Comparison of ENCODE assay signal across 9 mouse cellular contexts in the genomic region with DNA sequence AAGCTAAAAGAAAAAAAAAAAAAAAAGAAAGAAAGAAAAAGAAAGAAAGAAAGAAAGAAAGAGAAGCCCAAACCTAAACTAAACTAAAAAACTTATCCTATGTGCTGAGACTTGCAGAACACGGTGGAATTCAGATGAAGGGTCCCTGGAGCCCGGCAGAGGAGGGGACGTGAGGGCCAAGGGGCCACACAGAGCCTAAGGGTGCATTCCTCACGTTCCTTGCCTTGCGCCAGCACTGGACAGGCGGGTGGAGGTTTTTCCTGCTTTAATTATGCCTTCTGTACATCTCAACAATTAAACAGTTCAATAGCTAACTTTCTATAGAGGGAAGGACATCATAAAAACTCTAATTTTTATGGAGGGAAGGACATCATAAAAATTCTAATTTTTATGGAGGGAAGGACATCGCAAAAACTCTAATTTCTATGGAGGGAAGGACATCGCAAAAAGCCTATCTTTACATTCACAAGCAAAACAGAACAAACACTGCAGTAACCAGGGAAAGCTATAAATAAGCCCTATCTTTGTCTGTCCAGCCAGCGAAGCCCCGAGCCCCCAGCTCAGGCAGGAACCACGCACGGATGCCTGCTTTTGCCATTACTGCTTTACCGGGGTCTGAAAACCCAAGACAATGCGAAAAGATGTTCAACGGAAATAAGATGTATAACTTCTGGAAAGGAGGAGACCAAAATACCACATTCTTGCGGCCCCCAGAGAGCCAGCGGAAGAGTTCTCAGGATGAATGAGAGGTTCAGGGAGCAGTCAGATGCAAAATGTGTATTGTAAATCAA. TPM values are rescaled to one million over a fixed set of nuclear protein-coding genes. Genes with fewer than 3 reads are reported as not detected.
DNase-seq lines count a peak whose midpoint lies in the region; ATAC-seq lines count a peak whose summit lies in the region.
"Had no signal": no experiment of that assay in that cellular context is flagged by ENCODE, and none has a peak within 500 bp of the region (broad histone marks: within the 10 kb centered on the region; RNA-seq: fewer than 3 reads in every experiment).

No protein-coding gene starts in this region.

- H3K27ac ChIP-seq in heart, embryonic 10.5 days, result peak overlapping the region; percentile 89
- no peak overlapping the region for H3K27ac ChIP-seq in midbrain, embryonic 11.5 days (ENCODE audit: low read depth, low read length)
- H3K27ac ChIP-seq in midbrain, embryonic 16.5 days (ENCODE audit: low read length), result no peak overlapping the region
- peak overlapping the region; percentile 82 for H3K27ac ChIP-seq in limb, embryonic 15.5 days

- no peaks in the 10 kb centered on the region for H3K27me3 ChIP-seq in heart, embryonic 10.5 days (ENCODE audit: insufficient read depth, poor library complexity, severe bottlenecking)
- H3K27me3 ChIP-seq in midbrain, embryonic 11.5 days (ENCODE audit: control insufficient read depth, insufficient read depth, low read length), result no peaks in the 10 kb centered on the region
- no peaks in the 10 kb centered on the region for H3K27me3 ChIP-seq in midbrain, embryonic 16.5 days (ENCODE audit: control insufficient read depth, insufficient read depth, low read depth, low read length)
- no peaks in the 10 kb centered on the region for H3K27me3 ChIP-seq in limb, embryonic 15.5 days

- H3K4me3 ChIP-seq in heart, embryonic 10.5 days, result no peak overlapping the region
- H3K4me3 ChIP-seq in midbrain, embryonic 11.5 days (ENCODE audit: low read depth, low read length), result no peak overlapping the region
- no peak overlapping the region for H3K4me3 ChIP-seq in midbrain, embryonic 16.5 days (ENCODE audit: low read depth, low read length)
- no peak overlapping the region for H3K4me3 ChIP-seq in limb, embryonic 15.5 days
- H3K4me3 ChIP-seq: megakaryocyte, embryonic 14.5 days had no signal

- peaks cover 74% of the 10 kb centered on the region for H3K4me1 ChIP-seq in heart, embryonic 10.5 days
- peaks cover 21% of the 10 kb centered on the region for H3K4me1 ChIP-seq in midbrain, embryonic 11.5 days (ENCODE audit: control insufficient read depth, insufficient read depth, low read length)
- no peaks in the 10 kb centered on the region for H3K4me1 ChIP-seq in midbrain, embryonic 16.5 days (ENCODE audit: control insufficient read depth, insufficient read depth, low read length)
- H3K4me1 ChIP-seq in limb, embryonic 15.5 days, result peaks cover 52% of the 10 kb centered on the region

- 23% methylated on average over 17 of the region's 17 CpGs for WGBS in heart, embryonic 10.5 days
- WGBS in midbrain, embryonic 11.5 days, result 62% methylated on average over 17 of the region's 17 CpGs
- 56% methylated on average over 17 of the region's 17 CpGs for WGBS in midbrain, embryonic 16.5 days
- WGBS in limb, embryonic 15.5 days, result 29% methylated on average over 17 of the region's 17 CpGs

- ATAC-seq in midbrain, embryonic 11.5 days (ENCODE audit: low FRiP score), result no peak
- ATAC-seq in midbrain, embryonic 16.5 days, result no peak
- no peak for ATAC-seq in limb, embryonic 15.5 days (ENCODE audit: insufficient number of reproducible peaks, low FRiP score, low TSS enrichment, low read depth)

- H3K36me3 ChIP-seq in heart, embryonic 10.5 days, result no peaks in the 10 kb centered on the region
- H3K36me3 ChIP-seq in midbrain, embryonic 11.5 days (ENCODE audit: control insufficient read depth, insufficient read depth, low read length), result no peaks in the 10 kb centered on the region
- no peaks in the 10 kb centered on the region for H3K36me3 ChIP-seq in midbrain, embryonic 16.5 days (ENCODE audit: control insufficient read depth, insufficient read depth, low read length)
- no peaks in the 10 kb centered on the region for H3K36me3 ChIP-seq in limb, embryonic 15.5 days

- DNase-seq in heart, embryonic 10.5 days (ENCODE audit: low spot score), result no peak
- DNase-seq in heart, adult 9 months (ENCODE audit: low spot score in 2 of 2), result no peak
- peak; percentile 84 for DNase-seq in midbrain, embryonic 11.5 days (ENCODE audit: low spot score, missing footprints)
- DNase-seq in right cerebral cortex, postnatal 25 days, result no peak
- DNase-seq in cerebellum, adult 11-12 months, result no peak
- DNase-seq in left cerebral cortex, adult 11 months (ENCODE audit: low spot score), result no peak

- no peak overlapping the region; the same call in 1 of the 2 replicates for H3K9ac ChIP-seq in midbrain, embryonic 11.5 days (ENCODE audit: low read length)
- no peak overlapping the region for H3K9ac ChIP-seq in midbrain, embryonic 16.5 days (ENCODE audit: low read depth, low read length)
- H3K9ac ChIP-seq in limb, embryonic 15.5 days, result no peak overlapping the region

- H3K4me2 ChIP-seq in midbrain, embryonic 11.5 days, result no peak overlapping the region
- no peak overlapping the region for H3K4me2 ChIP-seq in midbrain, embryonic 16.5 days (ENCODE audit: low read length)
- H3K4me2 ChIP-seq in limb, embryonic 15.5 days, result no peak overlapping the region

- no peaks in the 10 kb centered on the region for H3K9me3 ChIP-seq in heart, embryonic 10.5 days
- no peaks in the 10 kb centered on the region for H3K9me3 ChIP-seq in midbrain, embryonic 11.5 days (ENCODE audit: control insufficient read depth, low read length)
- H3K9me3 ChIP-seq in midbrain, embryonic 16.5 days (replicated peaks; ENCODE audit: control insufficient read depth, low read length, poor library complexity, severe bottlenecking), result no peaks in the 10 kb centered on the region
- no peaks in the 10 kb centered on the region for H3K9me3 ChIP-seq in limb, embryonic 15.5 days
- H3K9me3 ChIP-seq: megakaryocyte, embryonic 14.5 days had no signal

RNA-seq across cellular contexts. Expression of gene Mrpl23, which starts 9.1 kb away (rescaled TPM):
- polyA plus RNA-seq in heart, embryonic 10.5 days (2016; fragmentation: Nextera tagmentation; extraction: Ambion mirVana), result 17.1 and 25.1 TPM in 2 replicates
- polyA plus RNA-seq in midbrain, embryonic 11.5 days (2014; fragmentation: Nextera tagmentation; extraction: Ambion mirVana), result 13.9 and 16.6 TPM in 2 replicates
- 15.6 and 18.6 TPM in 2 replicates for polyA plus RNA-seq in midbrain, embryonic 16.5 days (2015; fragmentation: Nextera tagmentation; extraction: Ambion mirVana)
- polyA plus RNA-seq in limb, embryonic 15.5 days (2015; fragmentation: Nextera tagmentation; extraction: Ambion mirVana), result 28.8 and 30.5 TPM in 2 replicates

RNA-seq across cellular contexts. Expression of gene Tnnt3, which starts 24.8 kb away (rescaled TPM):
- polyA plus RNA-seq in heart, embryonic 10.5 days (2016; fragmentation: Nextera tagmentation; extraction: Ambion mirVana), result 9.5 and 10.4 TPM in 2 replicates
- 0.77 and 2.0 TPM in 2 replicates for polyA plus RNA-seq in midbrain, embryonic 11.5 days (2014; fragmentation: Nextera tagmentation; extraction: Ambion mirVana)
- 0.91 and 1.6 TPM in 2 replicates for polyA plus RNA-seq in midbrain, embryonic 16.5 days (2015; fragmentation: Nextera tagmentation; extraction: Ambion mirVana)
- polyA plus RNA-seq in limb, embryonic 15.5 days (2015; fragmentation: Nextera tagmentation; extraction: Ambion mirVana), result 154 and 517 TPM in 2 replicates

Comparison
In these comparisons a context has a peak if more than half of its experiments do, and no peak if none do; other contexts are left out.
1. H3K27ac ChIP-seq: peak in heart, embryonic 10.5 days (single experiment) and limb, embryonic 15.5 days (single experiment); none in midbrain, embryonic 11.5 days (single experiment) and midbrain, embryonic 16.5 days (single experiment).
2. RNA of gene Tnnt3, which starts 24.8 kb away (polyA plus RNA-seq): 154 to 517 TPM in limb, embryonic 15.5 days; 9.5 to 10.4 TPM in heart, embryonic 10.5 days, 0.77 to 2.0 TPM in midbrain, embryonic 11.5 days and 0.91 to 1.6 TPM in midbrain, embryonic 16.5 days; every median in the first group is over 10 times any median in the second.